Mouse (Mus musculus): ENCODE results near the gene Tpm1.
A peak's percentile ranks its signal among the peaks of the same experiment; 100 is the strongest.

The Tpm1 gene

DNA sequence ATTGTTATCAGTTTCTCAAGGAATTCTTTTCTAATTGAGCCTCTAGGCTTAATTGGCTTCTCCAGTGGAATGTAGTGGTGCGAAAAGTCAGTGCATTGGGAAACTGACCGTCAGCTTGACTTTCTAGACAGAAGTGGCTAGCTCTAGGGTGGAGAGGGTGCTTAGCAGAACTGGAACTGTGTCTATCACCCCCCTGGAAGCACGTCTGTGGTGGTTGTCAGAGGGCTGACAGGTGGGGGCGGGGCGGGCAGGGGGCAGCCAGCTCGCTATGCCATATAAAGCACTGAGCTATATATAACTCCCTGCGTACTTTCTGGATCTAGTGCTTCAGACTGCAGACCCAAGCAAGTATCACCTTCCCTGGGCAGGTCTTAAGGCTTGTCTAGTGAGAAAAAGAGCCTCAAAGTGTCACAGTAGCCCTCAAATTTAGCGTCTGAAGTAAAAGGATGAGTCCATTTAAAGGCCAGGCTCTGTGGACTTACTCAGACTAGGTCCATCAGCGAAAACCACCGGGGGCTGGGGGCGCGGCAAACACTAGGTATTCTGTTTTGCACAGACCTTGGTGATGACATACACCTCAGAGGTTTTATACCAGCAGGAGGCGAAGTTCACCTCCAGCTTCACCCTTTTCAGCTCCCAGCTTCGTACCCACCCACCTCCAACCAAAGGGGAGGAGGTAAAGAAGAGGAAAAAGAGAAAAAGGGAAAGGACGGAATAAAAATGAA, 2.2 kb downstream of the Tpm1 start:
- DNase-seq (ENCODE audit: low spot score): no peak

DNA sequence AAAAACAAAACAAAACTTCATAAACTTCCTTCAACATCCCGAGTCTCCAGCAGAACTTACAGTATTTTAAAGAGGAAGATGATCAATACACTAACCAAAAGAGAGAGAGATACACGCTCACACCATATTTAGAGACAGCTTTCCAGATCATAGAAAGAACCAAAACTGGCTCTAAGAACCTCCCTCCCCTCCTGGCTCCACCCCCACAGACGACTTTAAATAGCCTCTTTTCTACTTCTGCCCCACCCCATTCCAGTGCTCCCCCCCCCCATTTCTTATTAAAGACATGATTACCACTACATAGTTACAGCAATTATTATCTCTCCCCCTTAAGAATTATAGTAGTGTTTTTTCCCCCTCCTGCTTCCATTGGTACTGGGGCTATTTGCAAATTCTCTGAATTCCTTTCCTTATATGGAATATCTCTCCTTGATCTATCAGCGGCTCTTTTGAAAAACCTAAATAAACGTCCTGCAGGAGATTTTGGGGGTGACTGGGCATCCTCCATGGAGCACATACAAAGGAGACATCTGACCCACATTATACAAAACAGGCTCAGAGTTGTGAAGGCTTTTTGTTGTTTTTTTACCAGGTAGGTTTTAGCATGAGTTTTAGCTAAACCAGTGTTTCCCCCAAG, 3.1 kb downstream of the Tpm1 start:
- DNase-seq (ENCODE audit: low spot score): no peak

DNA sequence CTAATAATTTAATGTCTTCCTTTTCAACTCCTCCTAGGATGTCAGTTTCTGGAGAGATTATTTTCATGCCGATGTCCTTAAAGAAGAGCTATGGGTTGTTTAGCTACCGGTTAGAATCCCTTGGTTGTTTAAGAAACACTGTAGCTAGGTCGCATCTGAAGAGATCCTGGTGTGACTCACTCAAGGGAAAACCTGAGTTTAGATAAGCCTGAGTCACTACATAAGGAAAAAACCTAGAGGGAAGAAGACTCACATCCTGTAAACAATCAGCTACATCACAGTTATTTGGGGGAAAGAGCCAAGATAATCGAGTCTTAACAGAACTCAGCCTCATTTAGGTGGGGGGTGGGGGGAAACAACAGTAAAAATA, 3.9 kb downstream of the Tpm1 start:
- no peak for DNase-seq (ENCODE audit: low spot score)

DNA sequence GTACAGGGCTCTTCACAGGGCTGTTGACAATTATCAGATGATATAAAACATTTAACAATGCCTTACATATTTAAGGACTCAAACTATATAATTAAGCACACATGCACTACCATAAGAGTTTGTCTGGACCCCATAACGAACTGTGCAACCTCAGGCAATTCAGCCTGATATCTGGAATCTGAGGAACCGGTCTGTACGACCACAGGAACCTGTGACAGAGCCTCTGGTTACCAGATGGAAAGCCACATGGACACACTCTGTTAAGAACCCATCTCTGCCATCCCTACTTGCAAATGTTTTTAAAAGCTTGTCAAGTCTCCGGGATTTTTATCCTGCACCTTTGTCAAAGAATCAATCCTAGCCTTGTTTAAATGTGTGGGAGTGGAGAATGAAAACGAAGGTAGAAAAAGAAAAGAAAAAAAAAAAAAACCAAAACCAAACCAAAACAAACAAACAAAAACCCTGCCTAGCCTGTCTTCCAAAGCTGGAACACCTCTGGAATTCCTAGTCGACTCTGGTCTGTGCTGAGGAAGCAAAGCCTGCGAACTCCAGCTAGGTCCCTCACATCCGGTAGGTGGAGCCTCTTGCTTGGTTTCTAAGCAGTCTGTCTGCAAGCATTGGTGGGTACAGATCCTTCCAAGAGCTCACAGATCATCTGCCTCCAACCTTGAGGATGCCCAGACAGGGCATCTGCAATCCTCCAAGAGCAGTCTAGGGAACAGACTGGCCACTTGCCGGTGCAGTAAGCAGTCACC, 4.5 kb downstream of the Tpm1 start:
- no peak for DNase-seq (ENCODE audit: low spot score)

DNA sequence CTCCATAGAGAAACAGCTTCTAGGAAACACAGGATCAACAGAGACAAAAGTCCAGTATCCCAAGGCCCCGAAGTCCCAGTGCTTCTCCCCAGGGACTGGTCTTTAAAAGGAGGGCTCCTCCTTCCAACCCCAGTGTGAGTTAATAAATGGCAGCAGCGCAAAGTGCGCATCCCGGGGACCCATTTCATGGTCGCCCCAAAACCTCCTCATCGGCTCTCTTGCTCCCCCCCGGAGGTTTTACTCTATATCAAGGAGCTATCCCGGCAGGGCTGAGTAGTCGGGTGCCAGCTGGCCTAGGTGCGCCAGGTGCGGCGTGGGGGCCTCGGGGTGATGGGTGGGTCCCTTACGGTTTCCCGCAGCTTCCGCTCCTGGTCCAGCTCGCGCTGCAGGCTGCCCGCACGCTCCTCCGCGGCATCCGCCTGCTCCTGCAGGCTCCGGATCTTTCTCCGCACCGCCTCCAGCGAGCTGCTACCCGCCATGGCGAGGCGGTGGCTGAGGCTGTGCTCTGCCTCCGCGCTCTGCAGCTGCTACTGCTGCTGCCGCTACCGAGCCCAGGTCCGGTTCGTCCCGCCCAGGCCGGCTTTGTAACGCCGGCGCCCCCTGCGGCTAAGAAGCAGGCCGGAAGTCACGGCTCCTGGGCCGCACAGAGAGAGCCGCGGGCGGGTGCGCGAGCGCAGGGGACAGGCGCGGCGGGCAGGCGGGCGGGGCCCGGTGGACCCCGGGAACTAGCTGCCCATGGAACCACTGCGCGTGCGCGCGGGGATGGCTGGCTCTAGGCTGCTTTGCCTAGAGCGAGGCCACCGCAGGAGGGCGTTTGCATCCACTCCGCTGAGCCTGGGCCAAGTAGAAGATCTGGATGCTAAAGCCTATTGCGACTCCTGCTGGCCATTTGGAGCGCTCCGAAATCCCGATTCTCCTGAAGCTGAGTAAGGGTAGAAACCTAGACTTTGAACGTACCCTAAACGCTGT, 5.7 kb downstream of the Tpm1 start:
- peak; percentile 99 for DNase-seq (ENCODE audit: low spot score)

DNA sequence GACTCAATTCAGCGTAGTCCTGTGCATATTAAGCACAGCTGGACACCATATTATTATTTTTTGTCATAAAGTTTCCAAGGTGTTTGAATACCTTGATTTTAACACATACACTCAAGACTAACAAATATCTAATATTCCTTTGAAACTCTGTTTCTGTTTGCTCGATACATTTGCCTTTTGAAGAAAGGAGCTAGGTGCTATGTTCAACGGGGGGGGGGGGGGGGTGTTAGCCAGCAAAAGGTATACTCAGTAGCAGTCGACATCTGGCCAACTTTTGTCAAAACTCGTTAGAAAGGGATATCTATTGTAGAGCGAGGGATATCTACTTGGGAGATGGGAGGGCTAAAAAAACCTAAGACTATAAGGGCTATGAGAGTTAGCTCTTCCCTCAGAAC, 6.4 kb downstream of the Tpm1 start:
- DNase-seq (ENCODE audit: low spot score): no peak

DNA sequence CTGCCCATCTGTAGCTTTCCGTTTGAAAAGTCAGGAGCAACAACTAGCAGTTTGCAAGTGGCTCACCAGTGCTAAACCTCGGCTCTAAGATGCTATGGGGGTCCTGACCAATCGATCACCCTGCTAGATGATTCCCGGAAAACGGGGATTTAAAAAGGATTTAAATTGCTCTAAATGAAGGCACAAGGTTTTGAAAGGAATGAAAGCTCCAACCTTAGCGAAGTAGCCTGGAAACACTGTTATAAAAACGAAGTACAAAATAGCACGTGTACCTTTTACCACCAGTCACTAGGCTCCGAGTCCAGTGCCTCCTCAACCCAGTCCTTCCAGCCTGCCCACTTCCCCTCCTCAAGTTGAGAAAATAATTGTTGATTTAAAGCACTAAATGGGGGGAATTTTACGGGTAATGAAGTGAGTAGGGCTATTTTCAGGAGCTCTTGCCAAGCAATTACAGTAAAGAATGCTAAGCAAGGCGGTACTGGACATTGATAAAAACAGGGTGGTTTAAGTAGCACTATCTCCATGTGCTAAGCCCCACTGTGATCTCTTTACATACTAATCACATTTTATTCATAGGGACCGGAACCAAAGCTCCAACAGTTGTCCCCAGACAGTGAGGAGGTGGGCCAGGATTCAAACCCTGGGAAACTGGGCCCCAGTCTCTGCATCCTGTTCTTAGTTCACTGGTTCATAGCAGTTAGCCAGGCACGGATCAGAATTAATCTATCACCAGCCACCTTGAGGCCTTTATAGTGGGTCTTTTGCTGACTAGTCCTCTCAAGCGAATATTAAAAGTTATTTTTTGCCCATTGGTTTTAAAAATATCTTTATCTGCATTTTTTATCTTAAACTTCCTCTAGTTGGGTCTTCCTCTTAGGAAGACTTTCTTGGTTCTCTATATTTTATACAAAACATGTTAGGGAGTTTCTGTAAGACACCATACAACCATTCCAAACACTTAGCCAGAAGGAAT, 7.1 kb downstream of the Tpm1 start:
- DNase-seq (ENCODE audit: low spot score): no peak

DNA sequence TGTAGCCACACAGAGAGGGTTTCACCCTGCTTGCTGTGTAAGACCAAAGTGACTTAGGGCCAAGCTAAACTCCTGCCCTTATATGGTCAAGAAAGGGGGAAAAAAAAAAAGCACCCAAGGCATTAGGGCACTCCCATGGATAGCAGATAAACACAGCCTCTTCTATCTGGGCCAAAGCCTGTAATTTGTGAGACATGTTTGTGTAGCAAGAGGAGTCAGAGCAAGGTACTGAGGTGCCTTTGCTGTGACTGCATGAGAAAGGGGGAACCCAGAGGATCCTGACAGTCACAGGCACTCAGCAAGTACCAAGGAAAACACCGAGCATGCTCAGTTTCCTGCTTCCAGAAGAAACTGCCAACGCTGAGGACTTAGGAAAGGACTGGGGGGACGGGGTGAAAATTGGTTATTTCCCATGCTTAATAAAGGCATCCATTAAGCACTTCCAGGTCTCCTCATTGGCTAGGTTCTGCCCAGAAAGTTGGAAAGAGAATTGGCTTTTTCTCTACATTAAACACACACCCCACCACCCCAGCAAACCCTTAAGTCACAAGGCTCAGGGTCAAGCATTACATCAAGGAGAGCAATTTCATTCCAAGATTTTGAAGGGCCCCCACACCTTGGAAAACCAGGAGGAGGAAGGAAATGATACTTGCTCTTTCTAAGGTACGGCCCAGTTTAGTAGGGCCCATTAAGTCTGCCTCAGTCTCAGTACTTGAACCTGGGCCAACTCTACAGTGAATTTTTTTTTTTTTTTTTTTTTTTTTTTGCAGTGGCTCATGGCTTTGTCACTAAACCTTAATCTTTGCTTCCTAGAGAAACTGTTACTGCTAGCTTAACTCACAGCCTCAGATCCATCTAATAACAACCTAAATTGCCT, 8.0 kb downstream of the Tpm1 start:
- no peak for DNase-seq (ENCODE audit: low spot score)

DNA sequence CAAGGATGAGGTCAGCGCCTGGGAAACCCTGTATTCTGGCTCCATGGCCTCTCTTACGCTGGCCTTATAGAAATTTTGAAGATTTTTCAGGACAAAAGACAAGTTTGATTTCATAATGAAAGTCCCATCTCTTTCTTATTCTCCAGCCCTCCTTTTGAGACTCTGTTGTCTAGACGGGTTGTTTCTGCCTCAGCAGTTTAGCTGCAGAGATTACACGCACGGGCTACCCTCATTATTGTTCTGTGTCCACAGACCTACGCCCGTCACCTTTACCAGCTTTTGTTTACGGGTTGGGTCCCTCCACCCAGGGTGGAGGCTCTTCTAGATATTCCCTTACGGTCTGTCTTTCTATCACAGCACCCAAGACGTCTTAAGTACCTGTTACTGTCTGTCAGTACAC, 9.3 kb downstream of the Tpm1 start:
- no peak for DNase-seq (ENCODE audit: low spot score)

DNA sequence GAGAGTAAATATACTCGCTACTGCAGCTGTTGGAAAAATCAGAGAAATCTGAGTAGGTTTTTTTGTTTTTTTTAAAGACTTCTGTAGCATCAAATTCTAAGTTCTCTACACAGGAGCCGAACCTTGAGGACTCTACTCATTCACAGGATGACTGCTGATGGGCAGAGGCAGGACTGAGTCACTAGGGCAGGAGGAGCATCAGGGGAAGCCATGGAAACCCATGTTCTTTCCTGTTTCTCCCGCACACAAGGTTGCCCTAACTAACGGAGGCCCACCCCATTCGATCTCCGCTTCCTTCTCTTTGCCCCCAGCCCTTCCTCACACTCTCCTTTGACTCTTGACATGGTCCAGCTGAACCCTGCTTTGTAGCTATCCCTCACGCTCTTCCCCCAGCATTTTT, 10.5 kb downstream of the Tpm1 start:
- DNase-seq (ENCODE audit: low spot score): no peak

DNA sequence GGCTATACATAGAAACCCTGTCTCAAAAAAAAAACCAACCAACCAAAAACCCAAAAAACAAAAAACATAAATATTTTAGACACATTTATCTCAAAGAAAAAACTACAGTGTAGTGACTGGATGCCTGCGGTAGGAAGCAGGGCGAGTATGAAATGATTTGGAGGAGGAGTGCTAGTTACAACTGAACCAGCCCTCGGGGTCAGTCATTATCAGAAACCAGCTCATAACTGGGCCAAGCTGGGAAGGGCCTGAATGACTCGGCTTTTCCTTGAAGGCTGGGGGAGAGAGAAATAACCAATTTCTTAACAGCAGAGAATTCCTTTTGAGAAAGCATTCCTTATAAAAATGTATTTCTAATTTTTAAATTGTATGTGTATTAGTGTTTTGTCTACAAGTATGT, 11.5 kb downstream of the Tpm1 start:
- no peak for DNase-seq (ENCODE audit: low spot score)

DNA sequence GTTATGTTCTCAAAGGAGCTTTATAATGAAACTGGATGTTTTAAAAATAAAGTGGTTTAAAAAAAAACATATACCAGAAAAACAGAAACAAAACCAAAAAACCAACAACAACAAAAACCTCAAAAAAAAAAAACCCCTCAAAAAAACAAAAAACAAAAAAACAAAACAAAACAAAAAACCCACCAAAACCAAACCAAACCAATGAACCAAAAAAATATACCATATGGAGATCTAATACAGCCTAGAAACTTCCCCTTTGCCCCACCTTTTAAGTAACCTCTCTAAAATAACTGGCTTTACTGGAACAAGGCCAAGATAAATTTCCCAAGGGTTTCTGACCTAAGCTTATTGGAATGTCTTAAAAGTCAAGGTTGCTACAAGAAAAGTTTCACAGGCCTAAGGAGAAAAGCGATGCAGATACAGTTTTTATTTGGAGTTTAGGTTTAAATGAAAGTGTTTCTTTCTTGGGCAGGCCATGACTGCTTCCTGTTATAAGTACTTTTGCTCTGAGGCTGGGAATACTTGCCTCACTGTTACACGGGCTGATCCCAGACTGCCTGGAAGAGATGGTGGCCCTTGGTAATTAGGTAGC, 12.6 kb downstream of the Tpm1 start:
- DNase-seq (ENCODE audit: low spot score): no peak

DNA sequence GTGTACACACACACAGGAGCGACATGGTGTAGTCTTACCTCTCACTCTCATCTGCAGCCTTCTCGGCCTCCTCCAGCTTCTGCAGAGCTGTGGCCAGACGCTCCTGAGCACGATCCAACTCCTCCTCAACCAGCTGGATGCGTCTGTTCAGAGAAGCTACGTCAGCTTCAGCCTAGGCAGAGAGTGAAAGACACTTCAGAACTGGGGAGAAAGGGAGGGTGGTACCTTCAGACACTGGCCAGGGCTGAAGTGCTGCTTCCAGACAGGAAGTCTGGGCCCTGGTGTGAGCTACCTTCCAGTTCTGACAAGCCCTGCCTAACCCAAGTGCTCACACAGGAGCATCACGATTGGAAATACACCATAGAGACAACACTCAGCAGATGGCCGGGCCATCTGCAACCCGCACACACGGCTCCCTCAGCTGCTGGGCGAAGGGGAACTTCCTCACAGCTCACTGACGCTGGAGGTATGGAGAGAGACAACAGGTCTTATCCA, 13.2 kb downstream of the Tpm1 start:
- DNase-seq (ENCODE audit: low spot score): no peak

DNA sequence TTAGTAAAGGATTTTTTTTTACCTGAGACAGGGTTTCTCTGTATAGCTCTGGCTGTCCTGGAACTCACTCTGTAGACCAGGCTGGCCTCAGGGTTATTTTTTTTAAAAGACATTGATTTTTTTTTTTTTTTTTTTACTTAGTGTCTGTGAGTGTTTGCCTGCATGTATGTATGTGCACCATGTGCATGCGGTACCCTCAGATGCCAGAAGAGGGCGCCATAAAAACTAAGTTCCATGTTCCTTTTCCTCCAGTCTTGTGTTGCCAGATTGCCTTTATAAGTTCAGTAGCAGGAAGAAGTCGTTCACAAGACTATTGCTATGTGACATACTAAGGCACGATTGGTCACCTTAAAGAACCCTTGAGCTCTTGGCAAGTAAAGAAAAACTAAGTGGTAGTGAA, 14.5 kb downstream of the Tpm1 start:
- no peak for DNase-seq (ENCODE audit: low spot score)

DNA sequence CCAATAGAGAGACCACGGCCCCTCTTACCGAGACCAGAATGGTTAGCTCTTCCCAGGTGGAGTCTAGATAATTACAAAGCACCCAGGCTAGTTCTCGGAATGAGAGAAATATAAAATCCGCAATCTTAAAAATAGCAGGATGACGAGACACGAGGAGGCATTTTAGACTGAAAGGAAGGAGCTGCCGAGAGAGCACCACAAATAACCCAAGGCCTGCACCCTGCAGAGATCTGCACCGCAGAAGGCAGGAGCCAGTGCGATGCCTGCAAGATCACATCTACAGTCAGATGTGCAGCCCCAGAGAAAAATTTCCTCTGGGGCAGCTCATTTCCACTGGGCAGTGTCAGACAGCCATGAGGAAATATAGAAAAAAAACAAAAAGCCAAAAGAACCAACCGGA, 16.2 kb downstream of the Tpm1 start:
- DNase-seq (ENCODE audit: low spot score): no peak

DNA sequence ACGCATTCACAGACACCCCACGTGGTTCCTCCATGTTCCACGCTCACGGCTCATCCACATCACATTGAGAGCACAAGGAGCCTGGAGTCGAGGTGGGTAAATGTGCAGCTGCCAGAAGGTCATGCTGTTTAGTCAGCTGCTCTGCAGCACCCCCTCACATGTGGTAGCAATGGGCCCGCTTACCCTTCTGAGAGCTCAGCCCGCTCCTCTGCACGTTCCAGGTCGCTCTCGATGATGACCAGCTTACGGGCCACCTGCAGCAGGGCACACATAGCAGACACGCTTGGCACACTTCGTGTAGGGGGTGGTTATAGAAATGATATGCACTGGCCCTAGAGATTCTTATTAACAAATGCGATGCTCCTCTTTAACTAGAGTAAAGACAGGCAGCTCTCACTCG, 16.6 kb downstream of the Tpm1 start:
- DNase-seq (ENCODE audit: low spot score): no peak

DNA sequence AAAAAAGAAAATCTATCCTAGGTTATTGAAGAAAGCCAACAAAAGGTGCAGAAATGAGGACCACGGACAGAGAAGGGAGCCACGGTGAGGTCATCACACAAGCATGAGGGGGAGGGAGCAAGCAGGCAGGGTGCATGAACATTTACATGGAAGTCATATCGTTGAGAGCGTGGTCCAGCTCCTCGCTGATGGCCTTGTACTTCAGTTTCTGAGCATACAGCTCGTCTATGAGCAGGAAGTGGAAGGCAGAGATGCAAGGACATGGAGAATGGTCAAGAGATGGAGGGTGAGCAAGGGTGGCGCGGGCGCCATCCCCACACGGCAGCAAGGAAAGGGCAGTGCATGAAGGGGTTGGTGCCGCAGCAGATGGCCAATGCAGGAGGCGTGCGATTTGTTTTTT, 19.7 kb downstream of the Tpm1 start:
- no peak for DNase-seq (ENCODE audit: low spot score)

DNA sequence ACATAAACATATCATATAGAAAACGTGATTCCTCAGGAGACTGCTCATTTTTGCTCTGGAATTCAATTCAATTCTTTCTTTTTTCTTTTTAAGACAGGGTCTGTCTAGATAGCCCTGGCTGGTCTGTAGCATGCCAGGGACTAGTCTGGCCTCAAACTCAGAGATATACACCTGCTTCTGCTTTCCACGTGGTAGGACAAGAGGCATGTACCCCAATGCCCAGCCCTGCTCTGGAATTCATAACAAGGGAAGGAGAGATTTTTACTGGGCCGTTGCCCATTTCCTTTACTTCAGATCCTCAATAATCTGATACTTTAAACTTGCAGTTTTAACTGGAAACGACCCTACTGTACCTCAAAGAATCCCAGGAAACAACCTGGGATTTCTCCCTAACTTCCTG, 20.3 kb downstream of the Tpm1 start:
- no peak for DNase-seq (ENCODE audit: low spot score)

DNA sequence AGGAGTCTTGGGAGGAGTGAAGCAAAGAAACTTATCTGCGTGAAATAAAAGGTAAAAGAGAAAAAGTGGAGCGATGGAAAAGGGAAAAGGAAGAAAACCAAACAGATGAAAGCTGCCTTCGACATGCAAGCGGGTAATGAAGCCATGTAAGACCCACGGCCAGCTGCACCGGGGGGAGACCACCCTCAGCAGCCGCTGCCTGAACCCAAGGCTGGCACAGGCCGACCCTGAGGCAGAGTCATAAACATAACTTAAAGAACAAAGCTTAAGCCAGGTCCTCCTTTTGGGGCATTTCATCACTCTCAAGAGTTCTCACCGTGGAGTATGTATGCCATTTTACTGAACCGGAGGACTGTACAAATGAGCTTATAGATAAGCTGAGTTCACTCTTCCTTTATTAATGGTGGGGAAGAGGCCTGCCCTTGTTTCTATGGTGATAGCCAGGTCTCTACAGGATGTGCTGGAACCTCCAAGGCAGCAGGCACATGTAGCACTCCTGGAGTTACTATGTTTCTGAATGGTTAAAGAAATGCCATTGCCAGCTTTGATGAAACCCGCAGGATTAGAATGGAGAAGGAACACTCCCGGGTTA, 21.0 kb downstream of the Tpm1 start:
- no peak for DNase-seq (ENCODE audit: low spot score)

All from spleen, adult 12 weeks (tissue).